Mouse (Mus musculus): ENCODE measurements at regions not wholly inside any gene's neighbourhood (a gene's known extent, or its start where the extent isn't known, plus 50 kb on each side); places are given as distances from the start of the nearest gene placed in this dataset.
A peak's percentile ranks its signal among the peaks of the same experiment; 100 is the strongest.

DNA sequence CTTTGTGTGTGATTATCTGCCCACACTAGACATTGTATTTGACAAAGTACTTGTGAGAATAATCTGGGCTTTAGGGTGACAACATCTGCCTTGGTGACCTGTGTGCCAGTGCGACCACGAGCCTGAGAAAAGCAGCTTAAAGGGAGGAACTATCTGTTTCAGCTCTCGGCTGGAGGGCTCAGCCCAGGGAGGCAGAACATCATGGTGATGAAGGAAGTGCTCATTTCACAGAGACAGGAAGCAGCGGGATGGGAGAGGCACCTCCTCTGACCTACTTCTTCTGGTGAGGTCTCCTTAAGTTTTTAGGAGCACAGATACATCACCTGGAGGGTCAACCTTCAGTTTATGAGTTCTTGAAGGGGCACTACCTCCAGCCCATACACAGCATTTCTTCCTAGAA lies 89.8 kb downstream of the Kif26a start:
- no peak for DNase-seq (ENCODE audit: low spot score in 2 of 2)

DNA sequence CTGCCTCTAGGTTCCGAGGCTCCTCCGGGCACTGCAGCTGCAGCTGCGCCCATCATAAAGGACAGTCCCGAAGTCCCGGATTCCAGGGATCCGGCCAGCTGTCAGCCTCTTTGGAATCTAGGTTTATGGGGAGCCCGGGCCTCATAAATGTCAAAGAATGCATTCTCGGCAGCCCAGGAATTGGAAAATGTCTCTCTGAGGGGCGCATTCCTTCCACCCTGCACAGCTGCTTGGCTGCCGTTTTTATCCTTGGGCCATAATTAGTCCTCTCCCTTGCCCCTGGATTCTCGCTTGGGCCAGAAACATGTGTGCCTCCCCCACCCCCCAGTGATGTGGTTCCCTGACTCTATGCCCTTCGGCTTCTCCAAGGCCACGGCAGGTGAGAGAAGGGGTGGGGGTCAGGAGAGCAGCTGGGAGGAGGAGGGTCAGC lies 91.1 kb downstream of the Kif26a start:
- DNase-seq (ENCODE audit: low spot score in 2 of 2), result no peak

DNA sequence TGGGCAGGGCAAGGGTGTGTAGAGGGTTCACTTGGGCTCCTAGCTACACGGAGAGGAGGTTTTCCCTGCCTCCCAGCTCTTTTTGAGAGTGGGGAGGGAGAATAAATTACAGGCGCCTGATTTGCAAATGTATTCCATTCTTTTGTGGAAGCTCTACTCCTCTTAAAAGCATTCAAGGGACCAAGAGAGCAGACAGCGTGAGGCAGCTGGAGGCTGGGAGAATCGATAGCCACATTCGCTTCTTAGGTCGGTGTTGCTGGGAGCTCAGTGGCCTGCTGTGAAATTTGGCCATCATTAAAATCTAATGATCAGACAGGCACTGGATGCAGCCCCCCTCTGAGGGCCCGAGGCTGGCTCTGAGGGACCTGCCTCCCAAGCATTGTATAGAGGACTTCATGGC lies 92.8 kb downstream of the Kif26a start:
- DNase-seq (ENCODE audit: low spot score in 2 of 2), result no peak

DNA sequence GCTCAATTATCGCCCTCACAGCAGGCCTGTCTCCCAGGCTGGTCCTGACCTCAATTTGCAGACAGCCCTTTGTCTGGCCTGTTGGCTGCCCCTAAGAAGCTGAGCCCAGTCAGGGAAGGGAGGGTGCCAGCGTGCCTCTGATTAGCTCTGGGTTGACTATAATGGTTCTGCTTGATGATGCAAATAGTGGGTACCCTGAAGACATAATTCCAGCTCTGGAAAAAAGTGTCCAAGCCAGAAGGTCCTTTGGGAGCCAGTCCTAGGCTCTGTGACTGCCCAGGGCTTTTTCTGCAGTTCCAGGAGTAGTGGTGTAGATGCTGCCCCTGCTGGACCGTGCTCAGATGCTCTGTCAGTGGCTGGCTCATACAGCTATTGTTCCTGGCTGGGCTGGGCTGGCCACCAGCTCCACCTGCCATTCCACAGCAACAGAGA lies 95.7 kb downstream of the Kif26a start:
- no peak for DNase-seq (ENCODE audit: low spot score in 2 of 2)

DNA sequence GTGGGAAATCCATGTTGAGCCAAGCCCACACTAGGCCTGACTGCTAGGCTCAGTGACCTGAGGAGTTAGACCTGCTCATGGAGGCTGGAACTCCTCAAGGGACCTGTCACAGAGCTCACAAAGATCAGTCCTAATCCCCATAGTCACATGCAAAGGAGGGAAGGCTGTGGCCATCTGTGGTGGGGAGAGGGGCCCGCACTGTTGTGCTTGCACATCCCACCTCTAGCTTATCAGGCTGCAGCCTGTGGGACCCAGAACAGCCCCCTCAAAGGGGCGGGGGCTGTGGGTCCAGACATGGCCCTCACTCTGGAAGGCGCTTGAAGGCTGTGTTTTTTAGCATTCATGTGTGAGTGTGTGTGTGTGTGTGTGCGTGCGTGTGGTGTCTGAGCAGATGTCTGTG lies 97.2 kb downstream of the Kif26a start:
- DNase-seq (ENCODE audit: low spot score in 2 of 2), result no peak

DNA sequence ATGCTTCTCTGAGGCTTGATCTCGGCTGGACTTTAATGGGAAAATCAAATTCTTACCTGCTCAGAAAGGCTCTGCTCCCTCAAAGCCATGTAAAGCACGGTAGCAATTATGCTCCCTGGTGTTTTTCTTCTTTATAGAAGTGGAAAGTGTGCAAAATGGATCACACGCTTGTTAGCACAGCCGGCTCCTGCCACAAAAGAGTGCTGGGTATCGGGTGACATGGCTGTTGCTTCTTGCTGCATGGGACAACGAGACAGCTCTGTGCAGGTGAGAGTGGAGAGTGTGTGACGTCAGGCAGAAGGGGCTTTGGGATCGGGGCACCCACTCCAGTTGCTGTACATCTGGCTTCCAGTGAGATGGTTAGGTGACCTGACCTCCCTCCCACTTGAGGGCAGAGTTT lies 104.9 kb downstream of the Kif26a start:
- DNase-seq (ENCODE audit: low spot score in 2 of 2), result no peak

DNA sequence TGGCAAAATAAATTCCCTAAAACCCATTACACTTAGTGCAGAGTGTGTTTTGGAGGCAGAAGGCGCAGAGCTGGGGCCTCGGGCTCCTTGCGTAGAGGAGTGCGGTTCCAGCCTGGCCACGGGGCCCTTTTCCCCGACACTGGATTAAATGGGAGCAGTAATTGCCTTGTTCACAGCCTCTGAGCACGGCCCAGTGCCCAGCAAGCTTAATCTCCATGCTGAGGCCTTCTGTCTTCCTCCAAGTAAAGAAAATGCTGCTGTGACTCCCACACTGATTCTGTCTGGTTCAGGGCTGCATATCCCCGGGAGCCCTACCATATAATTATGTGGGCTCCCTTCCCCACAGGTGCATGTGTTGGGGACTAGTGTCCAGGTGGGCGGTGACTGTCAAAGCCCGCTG lies 107.5 kb downstream of the Kif26a start:
- DNase-seq (ENCODE audit: low spot score in 2 of 2), result no peak

DNA sequence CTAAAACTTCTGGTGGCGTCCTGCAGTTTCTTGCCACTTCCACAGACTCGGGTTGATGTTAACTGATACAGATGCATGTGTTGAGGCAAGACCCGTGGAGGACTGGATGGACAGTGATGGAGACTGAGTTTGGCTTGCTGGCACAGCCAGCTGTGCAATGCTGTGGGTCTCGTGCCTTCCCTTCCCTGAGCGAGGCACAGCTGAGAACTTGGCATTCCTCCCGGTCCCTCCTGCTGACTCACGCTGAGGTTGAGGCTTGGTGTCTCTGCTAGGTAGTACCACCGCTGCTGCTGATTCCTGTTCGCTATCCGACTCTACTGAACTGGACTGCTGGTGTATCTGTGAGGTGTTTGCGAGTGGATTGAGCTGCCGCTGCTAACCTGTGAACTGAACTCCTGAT lies 109.2 kb downstream of the Kif26a start:
- DNase-seq (ENCODE audit: low spot score in 2 of 2), result peak in 1 of 2 experiments; percentile 16

DNA sequence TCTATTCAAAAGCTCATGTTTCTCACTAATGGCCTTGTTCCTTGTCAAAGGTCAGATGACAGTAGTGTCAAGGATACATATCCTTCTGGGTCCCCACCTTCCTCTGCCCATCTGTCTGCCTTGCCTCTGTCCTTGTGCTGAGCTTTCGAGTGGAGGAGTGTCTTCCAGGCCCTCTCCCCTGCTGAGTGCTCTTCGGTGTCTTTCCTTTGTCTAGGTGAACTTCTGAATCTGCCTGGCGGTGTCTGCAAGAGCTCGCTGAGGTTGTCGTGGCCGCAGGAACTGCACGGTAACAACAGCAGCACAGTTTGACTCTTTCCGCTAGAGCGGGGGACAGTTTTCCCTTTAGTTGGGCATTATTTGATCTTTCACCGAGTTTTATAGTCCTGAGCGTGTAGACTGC lies 111.7 kb downstream of the Kif26a start:
- no peak for DNase-seq (ENCODE audit: low spot score in 2 of 2)

DNA sequence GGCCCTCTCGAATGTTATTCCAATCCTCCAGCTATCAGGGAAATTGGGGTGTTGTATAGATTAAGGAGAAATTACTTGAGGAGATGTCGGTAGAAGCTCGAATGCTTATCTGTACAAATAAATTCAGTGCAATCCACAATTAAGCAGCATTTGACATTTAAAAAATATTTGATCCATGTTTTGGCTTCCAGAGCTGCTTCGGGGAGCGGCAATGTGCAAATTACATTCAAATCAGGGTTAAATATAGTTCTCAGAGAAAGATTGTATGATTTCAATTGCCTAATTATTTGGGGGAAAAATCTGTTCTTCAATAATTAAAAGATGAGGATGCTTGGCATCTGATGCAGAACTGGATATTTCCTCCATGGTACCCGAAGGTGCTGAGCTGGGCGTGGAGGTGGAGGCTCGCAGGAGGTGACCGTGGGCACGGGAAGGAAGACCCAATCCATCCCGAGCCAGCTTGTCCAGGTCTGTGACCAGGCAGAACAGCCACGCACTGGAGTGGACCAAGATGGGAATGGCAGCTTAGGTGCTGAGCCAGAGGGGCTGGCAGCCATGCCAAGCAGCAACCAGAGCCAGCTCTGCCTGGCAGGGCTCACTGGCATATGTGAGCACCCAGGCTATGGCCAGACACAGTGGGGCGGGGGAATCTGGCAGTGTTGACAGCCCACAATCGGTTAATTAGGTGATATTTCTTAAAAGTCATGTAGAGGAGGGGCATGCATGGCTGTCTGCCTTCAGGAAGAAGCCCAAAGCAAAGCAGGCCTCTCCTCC lies 117.5 kb downstream of the Kif26a start:
- peak; percentile 9 to 24 for DNase-seq (ENCODE audit: low spot score in 2 of 2)

DNA sequence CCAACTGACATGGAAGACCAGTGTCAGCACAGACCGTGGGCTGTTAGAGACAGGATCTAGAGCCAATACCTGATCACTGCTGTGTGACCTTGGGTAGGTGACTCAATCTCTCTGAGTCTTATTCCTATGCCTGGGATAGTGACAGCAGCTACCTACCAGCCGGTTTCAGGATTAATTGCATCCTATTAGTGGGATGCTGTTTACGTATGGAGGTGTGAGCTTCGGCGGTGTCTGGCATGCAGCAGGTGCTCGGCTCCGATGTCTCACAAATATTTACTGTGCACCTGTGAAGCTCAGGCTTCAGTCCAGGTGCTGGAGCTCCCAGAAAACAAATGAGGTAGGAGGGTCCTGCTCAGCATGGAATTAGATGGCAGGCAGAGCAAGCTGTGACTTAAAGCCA lies 118.2 kb downstream of the Kif26a start:
- no peak for DNase-seq (ENCODE audit: low spot score in 2 of 2)

DNA sequence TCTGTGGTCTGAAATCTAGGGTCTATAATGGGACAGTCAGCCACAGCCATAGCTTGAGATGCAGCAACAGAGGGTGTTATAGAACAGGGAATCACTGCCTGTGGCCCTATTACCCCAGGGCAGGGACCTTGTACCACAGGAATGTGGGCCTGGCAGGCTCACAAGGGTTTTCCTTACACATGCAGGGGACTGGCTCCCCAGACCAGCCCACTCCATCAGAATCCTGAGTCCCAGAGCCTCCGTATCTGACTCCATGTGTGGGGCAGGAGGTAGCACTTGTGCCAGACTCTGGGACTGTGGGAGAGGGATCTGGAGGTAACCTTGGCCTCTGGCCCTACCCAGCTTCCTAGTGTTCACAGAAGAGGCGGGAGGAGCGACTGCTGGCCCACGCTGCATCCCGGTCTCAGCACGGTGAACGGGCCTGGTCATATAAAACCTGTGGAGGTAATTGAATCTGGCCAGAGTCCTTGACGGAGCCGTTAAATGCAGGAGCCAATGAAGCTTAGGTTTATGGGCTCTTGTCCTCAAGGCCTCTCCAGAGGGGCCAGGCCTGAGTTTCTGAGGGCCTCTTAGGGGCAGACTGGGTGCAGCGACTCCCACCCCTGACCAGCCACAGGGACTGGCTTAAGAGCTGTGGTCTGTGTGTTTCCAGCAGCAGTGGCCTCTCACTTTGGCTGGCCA lies 119.4 kb downstream of the Kif26a start:
- no peak for DNase-seq (ENCODE audit: low spot score in 2 of 2)

DNA sequence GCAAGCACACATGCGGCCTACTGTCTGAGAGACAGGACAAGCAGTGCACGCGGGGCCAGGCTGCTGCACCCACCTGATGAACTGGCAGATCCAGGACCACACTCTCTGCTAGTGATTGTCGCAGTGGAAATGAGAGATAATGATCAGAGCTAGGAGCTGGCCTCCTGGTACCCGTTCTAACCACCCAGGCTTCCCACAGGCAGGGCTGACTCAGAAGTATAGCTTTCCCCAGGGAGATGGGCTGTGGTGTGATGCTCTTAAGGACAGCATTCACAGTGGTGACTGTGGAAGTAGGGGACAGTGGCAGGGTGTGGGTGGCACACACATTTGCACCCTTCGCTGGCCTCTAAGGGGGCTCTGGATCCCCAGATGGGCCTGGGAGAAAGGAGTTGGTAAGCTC lies 128.0 kb downstream of the Kif26a start:
- no peak for DNase-seq (ENCODE audit: low spot score in 2 of 2)

DNA sequence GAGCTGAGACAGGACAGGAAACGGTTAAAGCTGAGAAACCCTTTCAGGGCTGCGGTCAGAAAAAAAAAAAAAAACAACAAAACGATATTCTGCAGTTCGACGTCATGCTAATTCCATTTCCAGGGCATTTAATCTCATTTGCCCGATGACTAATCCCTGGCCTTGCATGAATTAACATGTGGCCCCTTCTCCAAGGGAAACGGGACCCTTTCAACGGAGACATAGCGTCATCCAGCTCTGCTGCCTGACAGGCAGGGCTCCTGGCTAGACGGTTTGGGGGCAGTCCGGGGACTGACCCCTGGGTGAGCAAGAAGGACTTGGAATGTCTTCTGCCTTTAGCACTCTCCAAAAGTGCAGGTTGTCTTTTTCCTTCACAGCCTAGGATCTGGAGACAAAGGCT lies 128.7 kb downstream of the Kif26a start:
- no peak for DNase-seq (ENCODE audit: low spot score in 2 of 2)

DNA sequence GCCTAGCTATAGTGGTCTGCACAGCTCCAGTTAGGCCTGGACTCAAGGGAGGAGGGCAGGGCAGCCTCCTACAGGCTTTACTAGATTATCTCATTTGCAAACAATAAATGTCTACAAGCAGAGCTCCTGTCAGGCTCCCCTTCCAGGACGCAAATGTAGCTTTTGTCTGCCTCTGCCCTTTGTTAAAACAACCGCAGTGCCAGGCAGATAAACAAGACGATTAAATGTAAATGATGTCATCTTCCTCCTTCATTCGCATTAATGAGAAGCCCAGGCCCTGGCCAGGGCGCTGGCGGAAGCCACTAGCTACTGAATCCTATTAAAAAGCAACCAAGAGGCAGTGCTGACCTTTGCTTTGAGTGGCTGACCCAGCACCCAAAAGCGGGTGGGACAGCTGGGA lies 130.6 kb downstream of the Kif26a start:
- DNase-seq (ENCODE audit: low spot score in 2 of 2), result no peak

DNA sequence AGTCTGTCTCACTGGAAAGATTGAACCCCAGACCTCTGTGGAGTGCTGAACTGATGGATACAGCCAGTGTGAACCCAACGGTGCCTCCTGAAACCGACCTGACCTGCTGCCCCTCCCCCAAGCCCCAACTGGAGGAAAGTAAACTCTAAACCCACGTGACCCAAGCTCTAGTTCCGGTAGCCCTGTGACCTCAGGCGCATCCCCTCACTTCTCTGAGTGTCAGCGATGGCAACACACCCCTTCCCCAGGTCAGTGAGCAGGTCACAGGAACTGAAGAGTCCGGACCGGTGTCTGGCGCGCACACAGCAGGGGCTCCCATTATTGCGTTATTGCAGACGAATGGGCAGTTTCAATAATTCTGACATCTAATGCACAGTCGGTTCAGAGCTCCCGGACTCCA lies 131.5 kb downstream of the Kif26a start:
- no peak for DNase-seq (ENCODE audit: low spot score in 2 of 2)

DNA sequence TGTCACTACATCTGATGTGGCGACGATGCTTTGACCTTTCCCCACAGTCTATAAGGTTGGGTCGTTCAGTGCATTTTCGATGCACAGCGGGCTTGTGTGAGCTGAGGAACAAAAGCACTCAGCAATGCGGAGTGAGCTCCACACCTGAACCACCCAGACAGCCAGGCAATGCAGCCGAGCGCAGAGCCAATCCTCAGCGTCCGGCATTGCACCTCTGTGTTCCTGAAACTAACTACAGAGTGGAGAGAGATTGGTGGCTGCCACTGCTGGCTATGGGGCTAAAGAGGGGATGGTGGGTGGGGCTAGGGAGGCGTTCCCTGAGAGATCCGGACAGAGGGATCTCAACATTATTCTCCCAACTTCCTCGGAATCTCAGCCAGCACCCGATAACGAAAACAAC lies 139.1 kb downstream of the Kif26a start:
- no peak for DNase-seq (ENCODE audit: low spot score in 2 of 2)

DNA sequence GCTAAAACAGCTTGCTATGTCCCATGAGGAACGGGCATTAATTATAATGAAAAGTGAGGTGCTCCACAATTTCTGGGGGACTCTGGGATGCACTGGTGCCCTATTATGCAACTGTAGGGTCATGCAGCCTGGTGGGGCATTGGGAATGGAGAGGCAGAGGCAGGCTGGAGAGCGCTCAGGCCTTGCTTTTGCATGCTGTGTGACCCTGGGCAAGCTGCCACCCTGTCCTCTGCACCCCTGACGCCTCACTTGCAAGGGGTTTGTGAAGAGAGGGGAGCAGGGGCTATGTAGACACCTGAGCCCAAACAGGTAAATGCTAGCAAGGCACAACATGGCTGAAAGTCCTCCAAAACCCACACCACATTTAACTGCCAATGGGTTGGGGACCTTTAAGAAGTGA lies 142.8 kb downstream of the Kif26a start:
- no peak for DNase-seq (ENCODE audit: low spot score in 2 of 2)

DNA sequence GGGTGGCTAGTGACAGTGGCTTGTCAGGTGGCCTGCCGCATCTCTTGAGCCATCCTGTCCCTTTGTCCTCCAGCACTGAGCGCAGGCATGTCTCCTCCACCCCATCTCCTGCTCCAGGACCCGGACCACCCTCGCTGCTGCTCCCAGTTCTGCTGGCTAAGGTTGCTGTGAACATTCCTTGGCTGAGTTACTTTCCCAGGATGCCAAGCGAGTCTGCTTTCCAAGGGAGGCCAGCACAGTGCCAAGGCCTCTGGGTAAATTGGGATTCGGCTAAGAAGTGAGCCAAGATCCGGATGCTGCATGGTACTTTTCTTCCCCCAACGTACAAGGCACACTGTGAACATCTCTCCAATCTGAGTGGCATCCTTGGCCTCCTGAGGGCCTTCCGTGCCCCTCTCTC lies 144.3 kb downstream of the Kif26a start:
- no peak for DNase-seq (ENCODE audit: low spot score in 2 of 2)

DNA sequence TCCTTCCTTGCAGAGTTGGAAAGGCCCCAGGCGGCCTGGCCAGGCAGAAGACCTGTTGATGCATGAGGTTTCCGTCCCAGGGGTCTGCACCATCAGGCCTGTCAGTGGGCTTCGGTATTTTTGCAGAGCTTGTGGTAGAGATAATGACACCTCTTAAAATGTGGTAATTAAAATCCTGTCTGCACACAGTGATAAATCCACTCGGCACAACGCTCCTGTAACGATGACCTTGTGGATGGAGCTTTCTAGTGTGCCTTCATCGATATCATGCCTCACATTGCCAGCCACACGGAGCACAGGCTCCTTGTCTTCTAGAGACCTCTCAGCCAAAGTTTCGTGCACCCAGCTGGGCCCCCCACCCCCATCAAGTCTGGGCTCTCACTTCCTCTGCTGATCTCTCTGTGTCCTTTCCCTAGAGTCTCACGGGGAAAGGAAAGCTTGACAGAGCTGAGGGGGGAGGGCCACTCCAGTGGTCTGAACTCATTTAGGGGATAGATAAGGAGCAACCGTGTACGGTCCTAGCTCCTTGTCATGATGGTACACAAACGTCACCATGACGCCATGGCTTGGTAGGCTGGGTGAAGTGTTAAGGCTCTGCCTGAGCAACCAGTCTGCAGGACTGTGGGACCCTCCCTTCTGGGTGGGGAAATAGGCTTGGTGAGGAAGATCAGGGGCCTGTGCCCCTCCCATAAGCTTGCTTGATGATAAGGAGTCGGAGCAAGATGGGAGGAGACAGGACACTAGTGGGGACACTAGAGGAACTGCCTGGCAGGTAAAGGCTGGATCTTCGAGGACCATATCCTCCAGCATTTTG lies 145.9 kb downstream of the Kif26a start:
- DNase-seq (ENCODE audit: low spot score in 2 of 2), result no peak

DNA sequence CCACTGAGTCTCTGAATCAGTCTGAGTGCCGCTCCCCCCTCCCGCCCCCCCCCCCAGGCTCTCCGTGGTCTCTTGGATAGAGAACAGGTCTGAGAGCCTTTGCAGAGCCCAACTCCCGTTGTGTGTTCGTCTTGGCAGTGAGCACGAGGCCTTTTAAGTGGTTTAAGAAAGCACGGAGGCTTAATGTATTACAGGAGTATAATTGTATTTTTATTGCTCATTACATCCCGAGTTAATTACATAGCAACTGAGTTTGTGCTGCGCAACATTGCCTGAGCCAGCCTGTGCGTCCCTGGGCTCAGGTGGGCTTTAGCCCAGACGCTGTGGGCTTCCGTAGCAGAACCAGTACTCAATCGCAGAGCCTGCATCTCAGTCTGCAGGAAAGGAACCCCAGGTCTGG lies 147.1 kb downstream of the Kif26a start:
- no peak for DNase-seq (ENCODE audit: low spot score in 2 of 2)

DNA sequence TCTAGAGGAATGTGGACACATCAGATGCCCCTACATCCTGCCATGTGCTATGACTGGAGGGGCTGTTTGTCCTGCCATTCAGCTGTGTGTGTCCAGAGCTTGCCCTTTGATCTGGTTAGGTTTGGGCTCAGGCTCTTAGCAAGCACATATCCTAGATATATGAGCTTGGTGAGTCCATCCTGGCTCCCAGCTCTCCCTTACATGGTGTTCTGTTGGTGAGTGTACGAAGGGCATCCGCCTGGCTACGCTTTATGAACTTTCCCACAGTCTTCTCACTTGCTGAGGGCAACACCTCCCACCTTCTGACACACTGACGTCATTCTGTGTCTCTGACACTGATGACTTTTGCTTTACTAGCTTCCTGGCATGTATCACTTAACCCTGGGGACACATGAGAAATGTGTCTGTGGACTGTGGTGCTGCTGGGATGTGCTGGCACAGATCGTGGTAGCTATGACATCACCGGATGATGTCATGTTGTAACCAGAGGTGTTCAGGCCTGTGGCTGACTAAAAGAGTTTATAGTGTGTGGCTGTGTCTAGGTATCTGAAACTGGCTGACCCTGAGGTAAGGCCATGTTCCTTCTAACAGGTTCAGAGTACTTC lies 149.4 kb downstream of the Kif26a start:
- DNase-seq (ENCODE audit: low spot score in 2 of 2), result no peak
